Mouse (Mus musculus): ENCODE measurements at regions not wholly inside any gene's neighbourhood (a gene's known extent, or its start where the extent isn't known, plus 50 kb on each side); places are given as distances from the start of the nearest gene placed in this dataset.

DNA sequence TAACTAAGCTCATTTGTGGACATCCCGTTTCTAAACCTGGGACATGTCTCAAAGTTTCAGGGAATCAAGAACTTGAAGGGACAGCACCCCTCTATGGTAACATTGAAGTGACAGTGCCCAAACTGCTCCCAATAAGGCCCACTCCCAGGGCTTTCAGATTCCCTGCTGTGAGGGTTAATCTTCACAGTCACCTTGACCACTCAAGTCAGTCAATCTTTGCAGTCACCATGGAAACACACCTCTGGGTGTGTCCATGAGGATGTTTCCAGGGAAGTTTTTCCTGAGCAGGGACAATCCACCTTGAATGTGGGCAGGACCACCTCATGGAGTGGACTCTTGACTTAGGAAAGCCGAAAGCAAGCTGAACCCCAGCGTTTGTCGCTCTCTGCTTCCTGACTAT is 244.8 kb upstream of the Sdk2 start:
- no peak for TF ChIP-seq CTCF (IDR thresholded peaks at IDR 0.05; ENCODE audit: insufficient read depth, low read length)
- no peak for TF ChIP-seq POLR2A (IDR thresholded peaks at IDR 0.05; ENCODE audit: borderline replicate concordance, extremely low read depth, low read depth, low read length)

Data from lung, adult 2 months (tissue).